Mouse (Mus musculus): ENCODE measurements around the gene Rprd1b. TPM values are rescaled to one million over a fixed set of nuclear protein-coding genes. Genes with fewer than 3 reads are reported as not detected.

Gene Rprd1b
- polyA plus RNA-seq, 2 experiments = 14.1 to 21.6 TPM

GRCm38 (mm10) chr2:158046186-158046585 is 17.9 kb downstream of the Rprd1b start:
- TF ChIP-seq CTCF (IDR thresholded peaks at IDR 0.05; ENCODE audit: low read depth) (no peak), EP300 (IDR thresholded peaks at IDR 0.05; ENCODE audit: low read depth) (no peak)
- no peak overlapping the region for H3K27ac ChIP-seq
- H3K27me3 ChIP-seq (ENCODE audit: control insufficient read depth, insufficient read depth, low read length) = no peaks in the 10 kb centered on the region
- H3K4me3 ChIP-seq (ENCODE audit: insufficient read depth in 1 of 2, low read depth in 2 of 2, low read length in 2 of 2) = no peak overlapping the region
- H3K9me3 ChIP-seq (ENCODE audit: control insufficient read depth, low read length) = no peaks in the 10 kb centered on the region
- no peaks in the 10 kb centered on the region; a peak in 1 of 4 replicates for H3K4me1 ChIP-seq (replicated peaks; ENCODE audit: control insufficient read depth in 2 of 2, insufficient read depth in 2 of 2, low read length in 1 of 2)
- ATAC-seq (ENCODE audit: insufficient read depth) = no peak
- WGBS (ENCODE audit: insufficient replicate concordance) = 62% methylated on average over 4 of the region's 4 CpGs
- H3K4me2 ChIP-seq (ENCODE audit: low read depth) = no peak overlapping the region
- DNase-seq (ENCODE audit: low read depth in 3 of 3, low spot score in 3 of 3) = no peak
- H3K36me3 ChIP-seq (replicated peaks; ENCODE audit: control insufficient read depth, insufficient read depth, low read depth) = peaks cover 46% of the 10 kb centered on the region
- no peak overlapping the region for H3K9ac ChIP-seq (replicated peaks)

- WGBS (ENCODE audit: insufficient replicate concordance) = 35% methylated on average over 3 of the region's 3 CpGs
These were observed 19.6 kb downstream of the Rprd1b start for GRCm38 (mm10) chr2:158047903-158048302.

GRCm38 (mm10) chr2:158048718-158049117 is 20.4 kb downstream of the Rprd1b start:
- Histone ChIP-seq H3K27me3 (ENCODE audit: control insufficient read depth, insufficient read depth, low read length) (no peaks in the 10 kb centered on the region), H3K4me1 (replicated peaks; ENCODE audit: control insufficient read depth in 2 of 2, insufficient read depth in 2 of 2, low read length in 1 of 2) (no peaks in the 10 kb centered on the region; a peak in 1 of 4 replicates), H3K36me3 (replicated peaks; ENCODE audit: control insufficient read depth, insufficient read depth, low read depth) (peaks cover 52% of the 10 kb centered on the region), H3K9ac (replicated peaks) (no peak overlapping the region), H3K4me2 (ENCODE audit: low read depth) (no peak overlapping the region), H3K9me3 (ENCODE audit: control insufficient read depth, low read length) (no peaks in the 10 kb centered on the region), H3K27ac (no peak overlapping the region), H3K4me3 (ENCODE audit: insufficient read depth in 1 of 2, low read depth in 2 of 2, low read length in 2 of 2) (no peak overlapping the region)
- no peak for ATAC-seq (ENCODE audit: insufficient read depth)
- TF ChIP-seq EP300 (IDR thresholded peaks at IDR 0.05; ENCODE audit: low read depth) (no peak), CTCF (IDR thresholded peaks at IDR 0.05; ENCODE audit: low read depth) (no peak)
- DNase-seq (ENCODE audit: low read depth in 3 of 3, low spot score in 3 of 3) = no peak
- 87% methylated on average over 1 of the region's 1 CpGs for WGBS (ENCODE audit: insufficient replicate concordance)

More at GRCm38 (mm10) chr2:158047903-158048302, 19.6 kb downstream of the Rprd1b start:
- Histone ChIP-seq H3K4me3 (ENCODE audit: insufficient read depth in 1 of 2, low read depth in 2 of 2, low read length in 2 of 2) (no peak overlapping the region), H3K9me3 (ENCODE audit: control insufficient read depth, low read length) (no peaks in the 10 kb centered on the region), H3K27ac (no peak overlapping the region), H3K27me3 (ENCODE audit: control insufficient read depth, insufficient read depth, low read length) (no peaks in the 10 kb centered on the region), H3K4me1 (replicated peaks; ENCODE audit: control insufficient read depth in 2 of 2, insufficient read depth in 2 of 2, low read length in 1 of 2) (no peaks in the 10 kb centered on the region; a peak in 1 of 4 replicates), H3K4me2 (ENCODE audit: low read depth) (no peak overlapping the region), H3K36me3 (replicated peaks; ENCODE audit: control insufficient read depth, insufficient read depth, low read depth) (peaks cover 57% of the 10 kb centered on the region), H3K9ac (replicated peaks) (no peak overlapping the region)
- TF ChIP-seq CTCF (IDR thresholded peaks at IDR 0.05; ENCODE audit: low read depth) (peak; percentile 92), EP300 (IDR thresholded peaks at IDR 0.05; ENCODE audit: low read depth) (peak; percentile 63)
- DNase-seq (ENCODE audit: low read depth in 3 of 3, low spot score in 3 of 3) (peak; percentile 58 to 61 (median 59)), ATAC-seq (ENCODE audit: insufficient read depth) (peak; percentile 80)

- Histone ChIP-seq H3K9me3 (ENCODE audit: control insufficient read depth, low read length) (no peaks in the 10 kb centered on the region), H3K4me2 (ENCODE audit: low read depth) (no peak overlapping the region), H3K27me3 (ENCODE audit: control insufficient read depth, insufficient read depth, low read length) (no peaks in the 10 kb centered on the region), H3K36me3 (replicated peaks; ENCODE audit: control insufficient read depth, insufficient read depth, low read depth) (peaks cover 43% of the 10 kb centered on the region), H3K4me1 (replicated peaks; ENCODE audit: control insufficient read depth in 2 of 2, insufficient read depth in 2 of 2, low read length in 1 of 2) (no peaks in the 10 kb centered on the region; a peak in 1 of 4 replicates), H3K9ac (replicated peaks) (no peak overlapping the region), H3K27ac (no peak overlapping the region), H3K4me3 (ENCODE audit: insufficient read depth in 1 of 2, low read depth in 2 of 2, low read length in 2 of 2) (no peak overlapping the region)
- no peak for TF ChIP-seq CTCF (IDR thresholded peaks at IDR 0.05; ENCODE audit: low read depth)
- TF ChIP-seq EP300 (IDR thresholded peaks at IDR 0.05; ENCODE audit: low read depth) = no peak
- WGBS (ENCODE audit: insufficient replicate concordance) = 94% methylated on average over 8 of the region's 8 CpGs
- DNase-seq (ENCODE audit: low read depth in 3 of 3, low spot score in 3 of 3) (no peak), ATAC-seq (ENCODE audit: insufficient read depth) (no peak)
These were observed 21.8 kb downstream of the Rprd1b start for GRCm38 (mm10) chr2:158050116-158050515.

- 78% methylated on average over 3 of the region's 3 CpGs for WGBS (ENCODE audit: insufficient replicate concordance)
- Histone ChIP-seq H3K36me3 (replicated peaks; ENCODE audit: control insufficient read depth, insufficient read depth, low read depth) (peaks cover 49% of the 10 kb centered on the region), H3K27me3 (ENCODE audit: control insufficient read depth, insufficient read depth, low read length) (no peaks in the 10 kb centered on the region), H3K27ac (no peak overlapping the region), H3K4me1 (replicated peaks; ENCODE audit: control insufficient read depth in 2 of 2, insufficient read depth in 2 of 2, low read length in 1 of 2) (no peaks in the 10 kb centered on the region), H3K4me2 (ENCODE audit: low read depth) (no peak overlapping the region), H3K9me3 (ENCODE audit: control insufficient read depth, low read length) (no peaks in the 10 kb centered on the region), H3K4me3 (ENCODE audit: insufficient read depth in 1 of 2, low read depth in 2 of 2, low read length in 2 of 2) (no peak overlapping the region), H3K9ac (replicated peaks) (no peak overlapping the region)
- TF ChIP-seq CTCF (IDR thresholded peaks at IDR 0.05; ENCODE audit: low read depth) = no peak
- ATAC-seq (ENCODE audit: insufficient read depth) = no peak
- DNase-seq (ENCODE audit: low read depth in 3 of 3, low spot score in 3 of 3) = no peak
These were observed 26.3 kb downstream of the Rprd1b start for GRCm38 (mm10) chr2:158054596-158054995.

Data from liver, embryonic 14.5 days (tissue).